Mouse (Mus musculus): ENCODE results near the gene Hcst.

DNA sequence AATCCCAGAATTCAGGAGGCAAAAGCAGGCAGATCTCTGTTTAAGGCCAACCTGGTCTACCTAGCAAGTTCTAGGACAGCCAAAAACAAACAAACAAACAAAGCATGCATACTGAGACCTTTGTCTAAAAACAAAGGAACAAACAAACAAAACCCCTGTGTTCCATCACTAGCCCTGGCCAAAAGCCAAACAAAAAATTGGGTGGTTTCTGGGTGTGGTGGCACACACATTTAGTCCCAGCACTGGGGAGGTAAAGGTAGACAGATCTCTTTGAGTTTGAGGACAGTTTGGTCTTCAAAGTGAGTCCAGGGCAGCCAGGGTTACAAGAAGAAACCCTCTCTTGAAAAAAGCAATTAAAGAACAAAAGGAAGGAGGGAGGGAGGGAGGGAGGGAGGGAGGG lies 9.7 kb upstream of the Hcst start:
- TF ChIP-seq POLR2A (IDR thresholded peaks at IDR 0.05; ENCODE audit: control insufficient read depth in 1 of 2, insufficient read depth in 1 of 2, low read depth in 1 of 2, low read length in 2 of 2, poor library complexity in 1 of 2) (no peak), POLR2AphosphoS5 (IDR thresholded peaks at IDR 0.05; ENCODE audit: borderline replicate concordance, low read depth, low read length) (no peak), ZC3H11A (IDR thresholded peaks at IDR 0.05; ENCODE audit: low read depth, low read length) (no peak), USF1 (IDR thresholded peaks at IDR 0.05; ENCODE audit: low read depth, low read length) (no peak), TBP (IDR thresholded peaks at IDR 0.05; ENCODE audit: low read depth, low read length) (no peak), POLR2AphosphoS2 (IDR thresholded peaks at IDR 0.05; ENCODE audit: low read length) (no peak), CTCF (IDR thresholded peaks at IDR 0.05 in 2 of 3, conservative IDR thresholded peaks at IDR 0.05 in 1 of 3; ENCODE audit: control insufficient read depth in 1 of 3, insufficient read depth in 1 of 3, low read depth in 2 of 3, low read length in 3 of 3, poor library complexity in 1 of 3, severe bottlenecking in 1 of 3) (no peak)

Data from MEL (cell line).